ENCODE assay signal across 12 mouse cellular contexts in the genomic region with DNA sequence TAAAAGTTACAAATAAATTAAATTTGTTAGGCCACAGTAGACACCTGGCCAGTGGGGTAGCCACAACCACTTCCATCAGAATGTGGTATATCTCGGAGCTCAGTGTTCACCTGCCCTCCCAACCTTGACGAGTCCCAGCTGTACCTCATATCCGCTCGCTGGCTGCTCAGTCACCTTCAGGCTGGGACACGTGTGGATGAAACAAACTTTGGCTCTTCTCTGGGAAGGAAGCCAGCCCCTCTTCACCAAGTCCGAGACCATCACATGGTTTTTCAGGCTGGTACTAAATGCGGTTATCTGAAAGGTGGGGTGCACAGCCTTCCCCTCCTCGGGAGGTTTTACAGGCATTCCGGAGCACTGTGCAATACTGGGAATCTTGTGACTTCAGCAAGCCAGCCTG.
DNase-seq lines count a peak whose midpoint lies in the region; ATAC-seq and TF ChIP-seq lines count a peak whose summit lies in the region.
"Had no signal": no experiment of that assay in that cellular context is flagged by ENCODE, and none has a peak within 500 bp of the region (broad histone marks: within the 10 kb centered on the region; RNA-seq: fewer than 3 reads in every experiment).

No protein-coding gene starts in this region.

- peaks cover 31% of the 10 kb centered on the region for H3K4me1 ChIP-seq in limb, embryonic 12.5 days (replicated peaks)
- H3K4me1 ChIP-seq in thymus, adult 2 months (replicated peaks; ENCODE audit: control insufficient read depth, insufficient read depth, low read length): no peaks in the 10 kb centered on the region

- H3K9ac ChIP-seq in limb, embryonic 12.5 days (replicated peaks): no peak overlapping the region

- peak; percentile 81 for DNase-seq in kidney, adult 11 months
- no peak for DNase-seq in kidney, adult 18-20 months
- DNase-seq in heart, adult 8-10 months (ENCODE audit: low spot score): peak; percentile 46
- DNase-seq in heart, postnatal 4 days: peak; percentile 56
- no peak for DNase-seq in thymus, adult 2 months
- DNase-seq: gastrocnemius, postnatal 10 days; retina, postnatal 1 day had no signal

- H3K27me3 ChIP-seq in limb, embryonic 12.5 days: no peaks in the 10 kb centered on the region
- H3K27me3 ChIP-seq in thymus, adult 2 months (ENCODE audit: control insufficient read depth, insufficient read depth, low read length): no peaks in the 10 kb centered on the region
- H3K27me3 ChIP-seq: Patski had no signal

- TF ChIP-seq POLR2A in thymus, adult 2 months (IDR thresholded peaks at IDR 0.05; ENCODE audit: control insufficient read depth, extremely low read depth, insufficient read depth, low read length, poor library complexity): no peak

- TF ChIP-seq CTCF in thymus, adult 2 months (IDR thresholded peaks at IDR 0.05; ENCODE audit: borderline replicate concordance, control insufficient read depth, extremely low read depth, insufficient read depth, low read length, poor library complexity): no peak

- 40% methylated on average over 9 of the region's 9 CpGs for WGBS in limb, embryonic 12.5 days
- WGBS in thymus, adult 2 months: 90% methylated on average over 9 of the region's 9 CpGs

- H3K36me3 ChIP-seq in limb, embryonic 12.5 days: no peaks in the 10 kb centered on the region
- H3K36me3 ChIP-seq in thymus, adult 2 months (ENCODE audit: control insufficient read depth, insufficient read depth, low read length): no peaks in the 10 kb centered on the region

- 0 out of 2 replicates have a peak overlapping the region, but pooled peaks have one; percentile 4 for H3K4me2 ChIP-seq in limb, embryonic 12.5 days

- ATAC-seq in limb, embryonic 12.5 days (ENCODE audit: insufficient number of reproducible peaks, insufficient read depth, low FRiP score, low TSS enrichment, low read depth): no peak
- ATAC-seq in megakaryocyte-erythroid progenitor cell, adult 5-6 weeks (replicated peaks; ENCODE audit: low FRiP score, low TSS enrichment, poor library complexity, severe bottlenecking): no peak
- ATAC-seq in activated CD4-positive, CD25-positive, alpha-beta regulatory T cell, adult 4 months: no peak
- ATAC-seq: Patski had no signal

- no peaks in the 10 kb centered on the region for H3K9me3 ChIP-seq in limb, embryonic 12.5 days

- H3K4me3 ChIP-seq in limb, embryonic 12.5 days (replicated peaks): no peak overlapping the region
- H3K4me3 ChIP-seq in thymus, adult 2 months (ENCODE audit: control insufficient read depth, insufficient read depth, low read length): no peak overlapping the region
- H3K4me3 ChIP-seq: myocyte had no signal

- H3K27ac ChIP-seq in limb, embryonic 12.5 days: peak overlapping the region; percentile 51; the same call in 1 of the 2 replicates
- no peak overlapping the region for H3K27ac ChIP-seq in thymus, adult 2 months (ENCODE audit: control insufficient read depth, insufficient read depth, low read length)

Comparison
In these comparisons a context has a peak if more than half of its experiments do, and no peak if none do; other contexts are left out.
1. DNase-seq: peak in kidney, adult 11 months (single experiment), heart, adult 8-10 months (single experiment) and heart, postnatal 4 days (single experiment); none in kidney, adult 18-20 months (single experiment) and thymus, adult 2 months (single experiment).